In the genomic region with DNA sequence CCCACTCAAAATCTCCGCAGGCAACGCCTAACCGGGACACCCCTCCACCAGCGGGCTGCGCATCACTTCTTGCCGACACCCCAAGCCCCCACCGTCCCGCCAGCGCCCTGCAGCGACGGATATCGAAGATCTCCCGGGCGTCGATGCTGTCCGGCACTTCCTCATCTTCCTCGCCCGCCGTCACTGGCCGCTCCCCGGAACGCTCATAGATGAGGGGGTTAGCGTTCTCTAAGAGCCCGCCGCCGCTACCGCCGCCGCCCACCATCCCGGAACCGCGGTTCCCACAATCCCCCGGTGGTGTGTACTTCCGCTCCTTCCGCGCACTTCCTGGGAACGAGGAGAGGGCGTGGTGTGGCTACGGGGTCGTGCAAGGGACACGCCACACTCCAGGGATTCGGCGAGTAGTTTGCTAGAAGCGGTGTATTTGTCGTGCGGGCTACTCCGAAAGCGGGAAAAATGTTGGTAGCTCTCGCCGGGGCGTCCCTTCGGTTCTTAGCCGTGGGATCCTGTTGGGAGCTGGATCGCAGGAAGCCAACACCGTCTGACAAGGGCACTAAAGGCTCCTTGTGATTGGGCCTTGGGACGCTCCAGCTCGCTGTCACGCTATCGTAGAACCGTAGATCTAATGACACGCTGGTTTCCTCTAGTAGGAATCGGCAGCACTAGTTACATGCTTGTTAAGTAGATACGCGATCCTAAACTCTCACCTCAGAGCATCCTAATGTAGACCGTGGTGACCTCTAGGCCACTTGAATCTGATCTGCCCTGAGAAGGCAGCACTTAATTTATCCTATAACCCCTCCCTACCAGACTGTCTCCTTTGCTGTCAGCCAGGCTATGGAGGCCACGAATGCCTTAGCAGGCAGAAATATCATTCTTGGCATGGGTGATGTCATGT, we compare ENCODE assay signal across 8 mouse cellular contexts. TPM values are rescaled to one million over a fixed set of nuclear protein-coding genes. Genes with fewer than 3 reads are reported as not detected.
A peak's percentile ranks its signal among the peaks of the same experiment; 100 is the strongest.
DNase-seq lines count a peak whose midpoint lies in the region; ATAC-seq lines count a peak whose summit lies in the region.

A gene (minus strand): TSS at position 540 of the 898 bp plus-strand sequence.

- under 1% methylated on average over 66 of the region's 66 CpGs for WGBS in hindbrain, embryonic 12.5 days

- peak within 1 kb of the TSS; percentile 79 for H3K27ac ChIP-seq in hindbrain, embryonic 12.5 days

- peak within 1 kb of the TSS; percentile 83 for H3K9ac ChIP-seq in hindbrain, embryonic 12.5 days

- peak within 1 kb of the TSS; percentile 89 for H3K4me2 ChIP-seq in hindbrain, embryonic 12.5 days (replicated peaks)

- peak; percentile 95 for ATAC-seq in hindbrain, embryonic 12.5 days (ENCODE audit: low FRiP score)

- H3K9me3 ChIP-seq in hindbrain, embryonic 12.5 days (replicated peaks), result no peaks in the 10 kb centered on the region

- peaks cover 16% of the 10 kb centered on the region for H3K4me1 ChIP-seq in hindbrain, embryonic 12.5 days

- peaks cover 12% of the 10 kb centered on the region for H3K36me3 ChIP-seq in hindbrain, embryonic 12.5 days

- H3K4me3 ChIP-seq in hindbrain, embryonic 12.5 days, result peak within 1 kb of the TSS; percentile 81

- no peaks in the 10 kb centered on the region for H3K27me3 ChIP-seq in hindbrain, embryonic 12.5 days

- DNase-seq in Muller cell, postnatal 12 days (ENCODE audit: inconsistent ontology term), result peak; percentile 91
- peak; percentile 88 for DNase-seq in cerebellum, adult 9-11 months
- DNase-seq in frontal cortex, postnatal 10 days (ENCODE audit: low spot score in 2 of 2), result peak; percentile 77 to 86
- DNase-seq in layer of hippocampus, postnatal 14 days (ENCODE audit: low spot score in 2 of 2), result peak; percentile 88 to 91
- DNase-seq in lung, postnatal 14 days, result peak; percentile 86
- DNase-seq in retina, adult 2 months (ENCODE audit: low read depth, low spot score), result peak; percentile 73
- DNase-seq in thymus, postnatal 36 days, result peak; percentile 87

RNA-seq across cellular contexts. Expression of the gene that starts here (rescaled TPM):
- polyA plus RNA-seq in hindbrain, embryonic 12.5 days (2016; fragmentation: Nextera tagmentation; extraction: Ambion mirVana), result 98.9 and 107 TPM in 2 replicates
- 10 to 100 TPM; 26.1 to 28.2 TPM for total RNA-seq in layer of hippocampus, postnatal 14 days (2021)

Comparison
In these comparisons a context has a peak if more than half of its experiments do, and no peak if none do; other contexts are left out.
1. Peak in every context shown above with its lines: DNase-seq, ATAC-seq, H3K4me3 ChIP-seq and H3K27ac ChIP-seq.